Mouse (Mus musculus) naive thymus-derived CD4-positive, alpha-beta T cell, adult 2 months (primary cell): ENCODE data around the gene Bag1.
"Not testable (repeated sequence)": the region's sequence is repeated elsewhere in the genome, so short reads cannot be mapped to it uniquely, and the experiment has no call there.

Experiments
- DNase-seq: peaks from one replicate; pipeline ENCODE4 v3.0.0-alpha.2; 2011; ENCODE audit warnings: low read depth

The Bag1 gene

GRCm38 (mm10) chr4:40936175-40936839 is 11.8 kb downstream of the Bag1 start:
- no peak for DNase-seq

- not testable (repeated sequence) for DNase-seq
These were observed 13.7 kb downstream of the Bag1 start for GRCm38 (mm10) chr4:40934369-40934768.

- no peak for DNase-seq
These were observed 14.4 kb downstream of the Bag1 start for GRCm38 (mm10) chr4:40933694-40934093.

GRCm38 (mm10) chr4:40929046-40929445 is 19.0 kb downstream of the Bag1 start:
- no peak for DNase-seq

GRCm38 (mm10) chr4:40925568-40925967 is 22.5 kb downstream of the Bag1 start:
- DNase-seq: no peak

GRCm38 (mm10) chr4:40923087-40923651 is 24.9 kb downstream of the Bag1 start:
- DNase-seq: no peak

- no peak for DNase-seq
These were observed 26.8 kb downstream of the Bag1 start for GRCm38 (mm10) chr4:40921288-40921687.

GRCm38 (mm10) chr4:40920576-40920975 is 27.5 kb downstream of the Bag1 start:
- no peak for DNase-seq

GRCm38 (mm10) chr4:40919785-40920184 is 28.3 kb downstream of the Bag1 start, which contains the start of gene Spink4:
Gene Spink4, plus strand, starts transcription at chr4:40920052.
- no peak for DNase-seq

GRCm38 (mm10) chr4:40916592-40917155 is 31.4 kb downstream of the Bag1 start:
- DNase-seq: no peak

- DNase-seq: no peak
These were observed 32.1 kb downstream of the Bag1 start for GRCm38 (mm10) chr4:40915947-40916346.

GRCm38 (mm10) chr4:40914287-40914867 is 33.7 kb downstream of the Bag1 start:
- no peak for DNase-seq

- DNase-seq: no peak
These were observed 39.7 kb downstream of the Bag1 start for GRCm38 (mm10) chr4:40908261-40908969.

GRCm38 (mm10) chr4:40906298-40906697 is 41.8 kb downstream of the Bag1 start:
- DNase-seq: peak; percentile 76

- no peak for DNase-seq
These were observed 47.5 kb downstream of the Bag1 start for GRCm38 (mm10) chr4:40900612-40901011.

- no peak for DNase-seq
These were observed 48.0 kb downstream of the Bag1 start for GRCm38 (mm10) chr4:40900071-40900470.

GRCm38 (mm10) chr4:40899264-40899663 is 48.8 kb downstream of the Bag1 start:
- DNase-seq: no peak

- DNase-seq: no peak
These were observed 49.5 kb downstream of the Bag1 start for GRCm38 (mm10) chr4:40898476-40899044.

- DNase-seq: no peak
These were observed 52.4 kb downstream of the Bag1 start for GRCm38 (mm10) chr4:40895646-40896045.

GRCm38 (mm10) chr4:40895118-40895517 is 53.0 kb downstream of the Bag1 start:
- DNase-seq: no peak

- no peak for DNase-seq
These were observed 56.9 kb downstream of the Bag1 start for GRCm38 (mm10) chr4:40891206-40891605.

- no peak for DNase-seq
These were observed 58.1 kb downstream of the Bag1 start for GRCm38 (mm10) chr4:40889983-40890382.
